Mouse (Mus musculus): ENCODE data around the gene Npdc1.

Npdc1 gene

GRCm38 (mm10) chr2:25430395-25431233 lies 31.5 kb downstream of the Npdc1 start:
- DNase-seq (ENCODE audit: low read depth, low spot score): no peak

DNA sequence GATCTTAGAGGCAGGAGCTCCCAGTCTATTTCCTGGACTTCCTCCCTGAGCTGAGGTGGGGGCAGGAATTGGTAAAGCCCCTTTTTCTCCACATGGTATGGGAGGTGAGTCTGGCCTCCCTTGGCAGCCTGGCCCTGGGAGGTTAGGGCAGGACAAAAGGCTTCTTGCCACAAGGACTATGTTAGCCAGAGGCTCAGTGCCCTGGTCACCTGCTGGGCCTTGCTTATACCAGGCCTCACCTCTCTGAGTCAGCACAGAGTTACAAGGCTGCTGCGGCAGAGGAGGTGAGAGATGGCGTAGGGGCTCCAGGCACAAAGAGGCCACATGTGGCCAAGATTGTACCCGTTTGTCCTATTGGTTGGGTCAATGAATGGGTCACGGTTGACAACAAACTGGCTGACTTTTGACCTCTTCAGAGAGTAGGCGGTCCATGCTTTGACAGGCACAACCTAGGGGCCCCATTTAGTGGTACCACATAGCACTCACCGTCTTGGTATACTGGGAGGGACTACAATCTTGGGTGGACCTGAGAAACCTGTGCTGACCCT lies 32.2 kb downstream of the Npdc1 start:
- DNase-seq (ENCODE audit: low read depth, low spot score): no peak

DNA sequence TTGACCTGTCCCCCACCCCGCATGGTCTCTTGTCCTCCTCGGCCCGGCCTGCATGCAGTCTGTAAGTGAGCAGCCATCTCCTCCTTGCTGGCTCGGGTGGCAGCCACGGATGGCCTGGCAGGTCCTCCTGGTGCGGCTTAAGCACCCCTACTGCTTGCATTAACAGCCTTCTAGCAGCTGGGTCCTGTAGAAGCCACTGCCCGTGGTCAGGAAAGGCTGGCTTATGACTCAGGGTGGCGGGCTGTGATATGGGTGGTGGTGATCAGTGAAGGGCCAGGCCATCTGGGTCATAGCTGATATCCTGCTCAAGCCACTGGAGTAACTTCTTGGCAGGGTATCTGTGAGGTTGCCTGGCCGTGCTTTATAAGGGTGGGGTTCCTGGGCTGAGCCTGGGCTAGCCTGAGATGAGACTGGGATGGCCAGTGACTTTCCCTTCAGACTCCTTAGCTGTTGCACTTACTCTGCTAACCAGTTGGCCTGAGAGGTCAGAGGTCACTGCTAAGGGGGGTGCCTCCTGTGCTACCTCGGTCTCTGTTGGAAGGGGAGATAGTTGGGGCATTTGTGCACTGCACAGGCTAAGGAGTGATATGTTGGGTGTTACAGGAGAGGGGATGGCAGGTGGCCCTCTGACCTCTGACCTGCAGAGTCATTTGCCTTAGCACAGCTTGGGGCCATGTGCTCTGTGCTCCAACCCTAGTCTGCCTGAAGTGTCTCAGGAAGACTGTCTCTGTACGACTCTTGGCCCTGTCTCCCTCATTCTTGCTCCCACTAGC lies 33.4 kb downstream of the Npdc1 start:
- no peak for DNase-seq (ENCODE audit: low read depth, low spot score)

DNA sequence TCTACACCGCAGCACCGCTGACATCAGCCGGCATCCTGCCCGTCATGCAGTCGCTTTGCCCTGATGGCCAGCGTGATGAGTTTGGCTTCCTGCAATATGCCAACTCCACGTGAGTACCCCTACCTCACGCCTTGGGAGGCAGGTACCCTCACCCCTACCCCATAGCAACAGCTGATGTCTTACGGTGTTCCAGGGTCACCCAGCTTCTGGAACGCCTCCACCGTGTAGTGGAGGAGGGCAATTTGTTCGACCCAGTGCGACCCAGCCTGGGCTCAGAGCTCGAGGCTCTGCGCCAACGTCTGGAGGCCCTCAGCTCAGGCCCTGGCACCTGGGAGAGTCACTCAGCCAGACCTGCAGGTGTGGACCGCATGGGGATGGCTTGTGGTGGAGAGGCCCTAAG lies 34.0 kb downstream of the Npdc1 start:
- no peak for DNase-seq (ENCODE audit: low read depth, low spot score)

- DNase-seq (ENCODE audit: low read depth, low spot score): no peak
These were observed 35.1 kb downstream of the Npdc1 start for GRCm38 (mm10) chr2:25434292-25434691.

DNA sequence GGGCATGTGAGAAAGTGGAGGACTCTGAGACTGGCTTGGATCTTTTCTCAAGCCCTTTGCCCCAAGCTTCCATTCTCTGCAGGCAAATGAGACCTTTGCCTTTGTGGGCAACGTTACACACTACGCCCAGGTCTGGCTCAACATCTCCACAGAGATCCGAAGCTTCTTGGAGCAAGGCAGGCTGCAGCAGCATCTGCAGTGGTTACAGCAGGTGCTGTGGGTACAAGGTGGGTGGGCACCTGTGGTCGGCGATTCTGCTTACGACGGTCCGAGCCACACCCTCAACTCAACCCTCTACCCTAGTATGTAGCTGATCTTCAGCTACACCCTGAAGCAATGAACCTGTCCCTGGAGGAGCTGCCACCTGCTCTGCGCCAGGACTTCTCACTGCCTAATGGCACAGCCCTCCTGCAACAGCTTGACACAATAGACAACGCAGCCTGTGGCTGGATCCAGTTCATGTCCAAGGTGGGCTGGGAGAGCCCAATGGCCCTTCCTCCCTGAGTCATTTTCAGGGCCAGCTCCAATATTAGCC lies 37.2 kb downstream of the Npdc1 start:
- DNase-seq (ENCODE audit: low read depth, low spot score): no peak

GRCm38 (mm10) chr2:25441067-25441466 lies 41.9 kb downstream of the Npdc1 start:
- no peak for DNase-seq (ENCODE audit: low read depth, low spot score)

DNA sequence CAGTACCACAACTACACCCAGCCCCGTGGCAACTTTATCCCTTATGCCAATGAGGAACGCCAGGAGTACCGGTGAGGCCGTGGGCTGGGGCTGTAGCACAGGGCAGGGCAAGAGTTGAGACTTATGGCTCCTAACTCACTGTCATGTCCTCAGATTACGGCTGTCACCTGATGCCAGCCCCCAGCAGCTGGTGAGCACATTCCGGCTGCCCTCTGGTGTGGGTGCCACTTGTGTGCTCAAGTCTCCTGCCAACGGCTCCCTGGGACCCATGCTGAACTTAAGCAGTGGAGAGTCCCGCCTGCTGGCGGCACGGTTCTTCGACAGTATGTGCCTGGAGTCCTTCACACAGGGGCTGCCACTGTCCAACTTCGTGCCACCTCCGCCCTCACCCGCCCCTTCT lies 43.5 kb downstream of the Npdc1 start:
- no peak for DNase-seq (ENCODE audit: low read depth, low spot score)

- DNase-seq (ENCODE audit: low read depth, low spot score): no peak
These were observed 51.9 kb downstream of the Npdc1 start for GRCm38 (mm10) chr2:25450853-25451647.

DNA sequence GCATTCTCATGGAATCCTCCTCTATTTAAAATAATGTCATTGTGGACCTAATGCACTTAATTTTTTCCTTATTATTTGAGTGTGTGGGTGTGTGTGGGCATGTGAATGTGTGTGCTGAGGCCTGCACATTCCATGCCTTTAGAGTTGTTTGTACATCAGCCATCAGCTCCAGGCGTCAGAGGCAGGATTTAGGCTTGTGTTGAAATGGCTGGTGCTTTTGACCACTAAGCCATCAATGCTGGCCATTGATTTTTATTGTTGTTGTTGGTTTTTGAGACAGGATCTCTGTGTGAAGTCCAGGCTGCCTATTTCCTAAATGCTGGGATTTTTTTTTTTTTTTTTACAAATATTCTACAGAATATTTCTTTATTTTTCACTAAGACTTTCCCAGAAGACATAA lies 53.8 kb downstream of the Npdc1 start:
- no peak for DNase-seq (ENCODE audit: low read depth, low spot score)

- DNase-seq (ENCODE audit: low read depth, low spot score): no peak
These were observed 57.2 kb downstream of the Npdc1 start, which contains the start of gene Clic3 for GRCm38 (mm10) chr2:25456205-25456953. Gene Clic3 (plus strand): TSS chr2:25456838.

DNA sequence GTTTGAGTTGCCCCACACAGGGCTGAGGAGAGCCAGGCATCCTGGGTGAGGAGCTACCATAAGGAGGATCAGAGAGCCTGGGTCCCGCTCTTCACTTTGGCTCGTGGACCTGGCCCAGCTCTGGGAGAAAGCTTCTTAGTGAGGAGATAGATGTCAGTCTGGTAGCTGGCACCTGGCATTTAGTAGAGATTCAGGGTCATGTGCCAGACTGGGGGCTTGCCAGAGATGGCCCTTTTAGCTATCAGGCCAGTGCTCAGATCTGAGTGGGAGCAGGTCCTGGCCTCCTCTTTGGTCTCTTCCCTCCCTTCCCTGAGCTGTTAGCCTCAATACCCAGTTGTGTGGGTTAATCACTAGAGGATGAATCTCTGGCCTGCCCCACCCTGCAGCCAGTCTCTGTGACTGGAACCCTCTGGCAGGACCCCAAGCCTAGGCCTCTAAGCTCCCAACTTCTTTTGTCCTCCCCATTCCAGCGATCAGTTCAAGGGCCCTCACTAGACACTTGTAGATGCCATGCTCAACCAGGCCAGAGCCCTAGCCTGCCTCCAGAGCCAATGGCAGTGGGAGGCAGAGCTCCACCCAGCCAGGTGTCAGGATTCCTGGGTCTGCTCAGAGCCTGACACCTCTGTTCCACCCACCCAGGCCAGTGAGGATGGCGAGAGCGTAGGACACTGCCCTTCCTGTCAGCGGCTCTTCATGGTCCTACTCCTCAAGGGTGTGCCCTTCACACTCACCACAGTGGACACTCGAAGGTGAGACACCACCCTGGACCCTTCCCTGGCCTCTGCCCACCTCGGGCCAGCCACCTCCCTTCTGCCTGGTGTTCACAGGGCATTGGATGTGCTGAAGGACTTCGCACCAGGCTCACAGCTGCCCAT lies 58.1 kb downstream of the Npdc1 start:
- DNase-seq (ENCODE audit: low read depth, low spot score): no peak

DNA sequence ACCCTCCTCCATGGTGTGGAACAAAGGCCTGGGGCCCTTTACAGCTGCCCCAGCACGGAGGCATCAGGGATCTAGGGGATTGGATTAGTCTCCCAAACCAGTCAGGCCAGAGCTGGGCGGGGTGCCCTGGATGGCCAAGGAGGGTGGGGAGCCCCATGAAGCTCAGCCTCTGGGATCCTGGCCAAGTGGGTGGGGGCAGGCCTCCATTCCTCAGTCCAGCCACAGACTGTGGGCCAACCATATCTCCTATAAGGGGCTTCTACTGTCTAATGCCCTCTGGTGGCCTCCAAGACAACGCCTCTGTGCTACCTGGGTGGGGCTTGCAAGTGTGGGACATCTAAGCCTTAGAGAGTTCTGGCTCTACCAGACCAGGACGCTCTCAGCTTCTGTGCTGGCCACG lies 59.8 kb downstream of the Npdc1 start:
- DNase-seq (ENCODE audit: low read depth, low spot score): no peak

All from c-Kit-negative CD71-positive TER-119-positive erythroid progenitor cells, embryonic 14.5 days (primary cell).